Mouse (Mus musculus) forebrain, embryonic 11.5 days (tissue): ENCODE results near the gene Arhgef28. TPM values are rescaled to one million over a fixed set of nuclear protein-coding genes. Genes with fewer than 3 reads are reported as not detected.
"Not testable (repeated sequence)": the region's sequence is repeated elsewhere in the genome, so short reads cannot be mapped to it uniquely, and the experiment has no call there.

ENCODE experiments used
- ATAC-seq: fragments of 200-750 bp; cut with Nextera tagmentation; replicated peaks from 2 replicates; pipeline ENCODE4 v1.8.0; 2017; ENCODE audit warnings: moderate TSS enrichment; ENCODE audit not compliant: low FRiP score
- DNase-seq: peaks from one replicate; pipeline ENCODE4 v3.0.0-alpha.2; 2017; ENCODE audit warnings: low spot score
- H3K27ac ChIP-seq: fragments of 300-500 bp; sonication (generic); 2 replicates; pipeline ENCODE4 v1.5.1; 2014; ENCODE audit warnings: low read depth, low read length
- H3K27me3 ChIP-seq: fragments of 300-500 bp; sonication (generic); 2 replicates; pipeline ENCODE4 v1.6.1; 2014; ENCODE audit warnings: mild to moderate bottlenecking, low read length, mixed read lengths; ENCODE audit not compliant: control insufficient read depth, insufficient read depth
- H3K36me3 ChIP-seq: fragments of 300-500 bp; sonication (generic); 2 replicates; pipeline ENCODE4 v1.6.1; 2014; ENCODE audit warnings: mild to moderate bottlenecking, low read length, moderate library complexity, mixed read lengths; ENCODE audit not compliant: control insufficient read depth, insufficient read depth
- H3K4me1 ChIP-seq: fragments of 300-500 bp; sonication (generic); replicated peaks from 2 replicates; pipeline ENCODE4 v1.6.1; 2014; ENCODE audit warnings: low read length, mixed read lengths; ENCODE audit not compliant: control insufficient read depth, insufficient read depth
- H3K4me2 ChIP-seq: fragments of 300-500 bp; sonication (generic); 2 replicates; pipeline ENCODE4 v1.6.1; 2014; ENCODE audit warnings: low read depth, mild to moderate bottlenecking, low read length, moderate library complexity, mixed read lengths; ENCODE audit not compliant: severe bottlenecking
- H3K4me3 ChIP-seq: fragments of 300-500 bp; sonication (generic); 2 replicates; pipeline ENCODE4 v1.5.1; 2014; ENCODE audit warnings: low read depth, low read length
- H3K9ac ChIP-seq: fragments of 300-500 bp; sonication (generic); 2 replicates; pipeline ENCODE4 v1.6.1; 2014; ENCODE audit warnings: low read length
- H3K9me3 ChIP-seq: fragments of 300-500 bp; sonication (generic); 2 replicates; pipeline ENCODE4 v1.6.1; 2016; ENCODE audit warnings: low read length, mixed read lengths; ENCODE audit not compliant: control insufficient read depth
- WGBS: fragments of 180-500 bp; shearing (Covaris S2); extraction: QIAGEN DNeasy Blood & Tissue Kit; methylation state at CpG from one replicate; pipeline ENCODE4 v1.1.7; 2014; 5-methylcytosine and 5-hydroxymethylcytosine counted together
- polyA plus RNA-seq: library from polyadenylated mRNA; unstranded; fragments of >200 nt; fragmentation: Nextera tagmentation; extraction: Ambion mirVana; gene quantifications from 2 replicates; pipeline ENCODE4 v1.2.1, GENCODE M21; 2014

The Arhgef28 gene
- polyA plus RNA-seq, 1 experiment from 2014 or later: 6.3 TPM

DNA sequence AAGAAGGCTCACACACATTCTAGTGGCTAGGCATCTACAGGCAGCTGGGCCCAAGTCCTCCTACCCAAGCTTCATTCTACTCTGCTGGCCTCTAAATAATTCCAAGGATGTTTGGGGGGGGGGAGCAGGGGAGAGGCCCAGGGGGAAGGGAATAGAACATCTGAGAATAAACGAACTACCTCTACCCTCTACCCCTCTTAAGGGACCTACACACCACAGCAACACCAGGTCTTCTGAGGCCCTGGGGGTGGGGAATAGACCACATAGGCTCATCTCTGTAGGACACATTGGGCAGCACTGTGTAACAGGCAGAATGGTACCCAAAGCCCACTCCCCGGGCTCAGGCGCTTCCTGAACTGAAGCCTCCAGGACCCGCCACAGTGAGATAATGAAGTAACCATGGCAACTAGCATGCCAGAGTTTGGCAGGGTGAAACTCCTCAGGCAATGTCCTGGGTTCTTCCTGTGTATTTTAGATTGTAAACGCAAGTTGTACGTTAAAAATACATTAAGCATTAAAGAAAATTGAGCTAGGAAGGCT lies 177.5 kb downstream of the Arhgef28 start:
- H3K4me1 ChIP-seq: 0 out of 2 replicates have a peak, but pooled peaks cover 5% of the 10 kb centered on the region
- H3K27ac ChIP-seq: no peak overlapping the region
- no peaks in the 10 kb centered on the region for H3K9me3 ChIP-seq
- WGBS: 43% methylated on average over 6 of the region's 6 CpGs
- ATAC-seq (no peak), DNase-seq (no peak)
- H3K4me2 ChIP-seq: no peak overlapping the region
- H3K27me3 ChIP-seq: no peaks in the 10 kb centered on the region
- H3K9ac ChIP-seq: no peak overlapping the region
- H3K36me3 ChIP-seq: no peaks in the 10 kb centered on the region
- H3K4me3 ChIP-seq: no peak overlapping the region

DNA sequence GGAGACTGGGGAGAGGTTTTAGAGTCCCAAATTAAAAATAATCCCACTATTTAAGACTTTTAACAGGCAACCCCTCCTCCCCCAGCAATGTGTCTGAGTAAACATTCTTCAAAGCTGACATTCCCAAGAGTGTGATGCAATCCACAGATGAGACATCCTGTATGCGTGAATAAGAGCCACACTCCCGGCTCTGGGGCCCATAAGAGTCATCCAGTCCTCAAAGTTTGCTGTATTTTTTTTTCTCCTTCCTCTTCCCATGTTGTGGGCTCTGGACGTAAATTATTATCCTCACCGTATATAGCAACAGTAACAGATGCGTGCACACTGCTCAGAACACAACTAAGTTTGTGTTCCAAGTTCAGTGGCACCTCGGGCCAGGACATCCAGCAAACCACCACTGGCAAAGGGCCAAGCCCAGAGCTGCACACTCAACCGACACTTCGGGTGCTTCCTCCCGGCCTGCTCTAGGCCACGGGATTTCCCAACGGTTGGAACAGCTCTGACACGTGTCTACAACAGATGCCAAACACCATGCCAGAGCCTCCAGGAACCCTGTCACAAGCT lies 178.5 kb downstream of the Arhgef28 start:
- H3K36me3 ChIP-seq: no peaks in the 10 kb centered on the region
- ATAC-seq: no peak
- WGBS: 85% methylated on average over 12 of the region's 12 CpGs
- 0 out of 2 replicates have a peak, but pooled peaks cover 5% of the 10 kb centered on the region for H3K4me1 ChIP-seq
- H3K27me3 ChIP-seq: no peaks in the 10 kb centered on the region
- H3K27ac ChIP-seq: no peak overlapping the region
- DNase-seq: no peak
- H3K4me3 ChIP-seq: no peak overlapping the region
- H3K4me2 ChIP-seq: no peak overlapping the region
- no peaks in the 10 kb centered on the region for H3K9me3 ChIP-seq
- H3K9ac ChIP-seq: no peak overlapping the region

DNA sequence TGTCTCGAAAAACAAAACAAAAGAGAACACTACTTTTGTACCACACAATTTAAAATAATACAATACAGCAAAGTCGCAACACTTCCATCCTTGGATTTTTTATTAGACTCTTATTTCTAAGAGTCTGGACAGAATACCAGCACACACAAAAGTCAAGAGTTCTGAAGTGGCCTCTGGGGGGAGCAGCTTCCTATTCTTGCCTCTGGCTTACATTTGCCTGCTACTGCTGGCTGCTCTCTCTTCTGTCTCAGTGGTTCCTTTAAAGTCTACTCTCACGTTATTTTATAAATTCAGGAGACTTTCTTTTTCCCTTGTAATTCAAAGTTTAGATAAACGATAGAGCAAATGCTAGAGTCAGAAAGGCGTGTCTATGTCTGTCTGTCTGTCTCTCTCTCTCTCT lies 179.1 kb downstream of the Arhgef28 start:
- no peak overlapping the region for H3K27ac ChIP-seq
- no peaks in the 10 kb centered on the region for H3K36me3 ChIP-seq
- H3K4me3 ChIP-seq: no peak overlapping the region
- no peak overlapping the region for H3K9ac ChIP-seq
- no peaks in the 10 kb centered on the region for H3K27me3 ChIP-seq
- no peaks in the 10 kb centered on the region for H3K9me3 ChIP-seq
- H3K4me1 ChIP-seq: 0 out of 2 replicates have a peak, but pooled peaks cover 5% of the 10 kb centered on the region
- 85% methylated on average over 5 of the region's 5 CpGs for WGBS
- ATAC-seq (no peak), DNase-seq (no peak)
- no peak overlapping the region for H3K4me2 ChIP-seq

DNA sequence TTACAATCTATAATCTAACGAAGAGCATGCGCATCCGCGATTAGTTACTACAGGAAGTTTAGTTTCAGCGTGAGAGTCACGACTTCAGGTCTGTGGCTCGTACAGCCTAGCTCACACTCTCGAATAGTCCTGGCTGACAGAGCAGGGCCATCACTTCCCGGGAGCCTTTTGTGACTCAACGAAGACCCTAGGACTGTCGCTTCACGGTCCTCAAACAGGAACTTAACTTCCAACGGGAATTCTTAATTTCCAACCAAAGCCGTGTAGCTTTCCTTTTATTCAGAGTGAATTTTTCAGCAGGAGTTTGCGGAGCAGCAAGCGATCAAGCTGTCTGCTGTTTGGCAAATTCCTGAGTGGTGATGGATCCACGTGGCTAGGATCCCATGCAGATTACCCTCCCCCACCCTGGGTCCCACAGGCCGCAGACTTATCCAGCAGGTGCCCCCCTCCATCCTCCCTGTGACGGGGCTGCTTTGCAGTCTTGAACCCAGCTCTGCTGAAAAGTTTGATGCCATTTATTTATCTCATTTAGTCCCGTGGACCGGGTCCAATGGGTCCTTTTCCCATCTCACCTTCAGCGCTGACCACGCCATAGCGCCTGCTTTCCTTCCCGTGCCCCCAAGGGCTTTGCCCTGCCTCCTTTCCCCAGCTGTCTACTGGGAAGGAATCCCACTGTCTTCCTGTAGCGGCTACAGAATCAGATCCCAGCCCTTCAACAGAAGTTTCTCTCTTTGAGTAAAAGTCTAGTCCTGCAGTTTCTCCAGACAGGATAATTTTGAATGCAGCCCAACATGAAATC lies 180.3 kb downstream of the Arhgef28 start:
- ATAC-seq (no peak), DNase-seq (no peak)
- Histone ChIP-seq H3K27me3 (no peaks in the 10 kb centered on the region), H3K36me3 (no peaks in the 10 kb centered on the region), H3K9ac (no peak overlapping the region), H3K4me3 (no peak overlapping the region), H3K4me1 (0 out of 2 replicates have a peak, but pooled peaks cover 5% of the 10 kb centered on the region), H3K27ac (no peak overlapping the region), H3K4me2 (no peak overlapping the region), H3K9me3 (no peaks in the 10 kb centered on the region)
- 76% methylated on average over 26 of the region's 26 CpGs for WGBS

DNA sequence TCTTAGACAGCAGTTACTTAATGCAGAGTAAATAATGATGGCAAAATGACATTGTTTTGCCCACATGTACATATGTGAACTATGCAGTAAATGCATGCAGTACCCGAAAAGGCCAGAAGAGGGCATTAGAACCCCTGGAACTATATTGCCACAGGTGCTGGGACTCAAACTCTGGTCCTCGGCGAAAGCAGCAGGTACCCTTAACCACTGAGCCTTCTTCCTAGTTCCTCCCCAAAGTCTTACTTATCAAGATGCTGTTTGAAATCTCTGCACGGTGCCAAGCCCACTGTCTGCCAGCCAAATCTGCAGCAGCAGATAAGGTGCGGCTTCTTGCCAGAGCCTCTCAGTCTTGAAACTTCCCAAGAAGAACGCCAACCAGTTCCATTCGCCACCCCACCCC lies 181.1 kb downstream of the Arhgef28 start:
- WGBS: 87% methylated on average over 7 of the region's 7 CpGs
- Histone ChIP-seq H3K36me3 (no peaks in the 10 kb centered on the region), H3K9ac (no peak overlapping the region), H3K4me3 (no peak overlapping the region), H3K4me2 (no peak overlapping the region), H3K9me3 (no peaks in the 10 kb centered on the region), H3K27ac (no peak overlapping the region), H3K27me3 (no peaks in the 10 kb centered on the region), H3K4me1 (0 out of 2 replicates have a peak, but pooled peaks cover 5% of the 10 kb centered on the region)
- ATAC-seq (no peak), DNase-seq (no peak)

DNA sequence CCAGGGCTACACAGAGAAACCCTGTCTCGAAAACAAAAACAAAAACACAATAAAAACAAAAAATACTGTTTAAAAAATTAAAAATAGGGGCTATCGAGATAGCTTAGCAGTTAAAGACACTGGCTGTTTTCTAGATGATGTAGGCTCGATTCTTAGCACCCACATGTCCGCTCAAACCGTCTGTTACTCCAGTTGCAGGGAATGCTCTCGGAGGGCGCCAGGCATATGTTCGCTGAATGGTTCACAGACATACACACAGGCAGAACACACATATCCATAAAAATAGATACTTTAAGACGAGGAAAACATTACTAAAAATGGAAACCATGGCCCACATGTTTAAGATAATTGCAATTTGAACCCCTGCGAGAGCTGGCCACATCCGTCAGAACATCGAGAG lies 181.6 kb downstream of the Arhgef28 start:
- WGBS: 92% methylated on average over 12 of the region's 12 CpGs
- Histone ChIP-seq H3K27ac (no peak overlapping the region), H3K4me3 (no peak overlapping the region), H3K4me2 (no peak overlapping the region), H3K9ac (no peak overlapping the region), H3K4me1 (0 out of 2 replicates have a peak, but pooled peaks cover 5% of the 10 kb centered on the region), H3K9me3 (no peaks in the 10 kb centered on the region), H3K36me3 (no peaks in the 10 kb centered on the region), H3K27me3 (no peaks in the 10 kb centered on the region)
- ATAC-seq (no peak), DNase-seq (no peak)

DNA sequence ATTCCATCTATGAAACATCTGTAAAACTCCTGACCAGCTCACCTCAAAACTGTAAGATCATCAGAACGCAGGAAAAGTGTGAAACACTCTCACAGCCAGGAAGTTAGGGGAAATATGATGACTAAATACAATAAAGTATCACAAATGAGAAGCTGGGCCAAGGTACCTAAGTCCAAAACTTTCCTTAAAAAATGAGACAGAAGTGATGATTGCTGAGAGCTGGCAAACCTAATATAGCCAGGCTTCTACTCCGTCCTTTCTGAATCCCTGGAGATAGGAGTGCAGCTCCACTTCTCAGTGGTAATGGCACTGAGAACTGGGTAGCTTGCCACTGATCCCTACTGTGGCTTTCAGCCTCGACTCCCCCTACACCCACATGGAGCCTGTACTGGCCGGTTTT lies 184.3 kb downstream of the Arhgef28 start:
- H3K36me3 ChIP-seq: no peaks in the 10 kb centered on the region
- no peak overlapping the region for H3K27ac ChIP-seq
- no peak for ATAC-seq
- no peak for DNase-seq
- peaks cover 2% of the 10 kb centered on the region; the same call in 1 of the 2 replicates for H3K4me1 ChIP-seq
- H3K4me2 ChIP-seq: no peak overlapping the region
- 72% methylated on average over 4 of the region's 4 CpGs for WGBS
- no peak overlapping the region for H3K4me3 ChIP-seq
- H3K27me3 ChIP-seq: peaks cover 2% of the 10 kb centered on the region; the same call in 1 of the 2 replicates
- H3K9ac ChIP-seq: no peak overlapping the region
- H3K9me3 ChIP-seq: no peaks in the 10 kb centered on the region

DNA sequence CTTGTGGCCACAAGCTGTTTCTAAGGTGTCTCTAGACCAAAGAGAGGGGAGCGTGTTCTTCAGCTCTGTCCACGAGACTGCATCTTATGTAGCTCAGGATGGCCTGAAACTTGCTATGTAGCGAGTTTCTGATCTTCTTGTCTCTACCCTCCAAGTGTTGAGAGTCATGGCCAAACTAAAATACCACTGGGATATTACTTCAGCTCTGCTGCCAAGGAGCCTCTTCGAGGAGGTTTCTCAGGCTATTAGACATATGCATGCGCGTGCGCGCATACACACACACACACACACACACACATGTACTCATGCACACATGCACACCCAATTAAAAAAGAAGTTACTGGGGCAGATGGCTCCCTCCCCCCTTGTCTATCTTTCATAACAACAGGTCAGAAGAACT lies 187.4 kb downstream of the Arhgef28 start:
- not testable (repeated sequence) for H3K9me3 ChIP-seq, H3K27ac ChIP-seq, H3K9ac ChIP-seq, H3K36me3 ChIP-seq, H3K4me1 ChIP-seq, ATAC-seq, H3K4me3 ChIP-seq, H3K4me2 ChIP-seq, H3K27me3 ChIP-seq, DNase-seq
- 96% methylated on average over 8 of the region's 8 CpGs for WGBS
